Mouse (Mus musculus): ENCODE results near the gene Hip1r.

Gene Hip1r

GRCm38 (mm10) chr5:123997211-123997751 lies 23.9 kb downstream of the Hip1r start:
- DNase-seq (ENCODE audit: low spot score): no peak

- no peak for DNase-seq (ENCODE audit: low spot score)
Measured at GRCm38 (mm10) chr5:123997811-123998210, 24.4 kb downstream of the Hip1r start.

DNA sequence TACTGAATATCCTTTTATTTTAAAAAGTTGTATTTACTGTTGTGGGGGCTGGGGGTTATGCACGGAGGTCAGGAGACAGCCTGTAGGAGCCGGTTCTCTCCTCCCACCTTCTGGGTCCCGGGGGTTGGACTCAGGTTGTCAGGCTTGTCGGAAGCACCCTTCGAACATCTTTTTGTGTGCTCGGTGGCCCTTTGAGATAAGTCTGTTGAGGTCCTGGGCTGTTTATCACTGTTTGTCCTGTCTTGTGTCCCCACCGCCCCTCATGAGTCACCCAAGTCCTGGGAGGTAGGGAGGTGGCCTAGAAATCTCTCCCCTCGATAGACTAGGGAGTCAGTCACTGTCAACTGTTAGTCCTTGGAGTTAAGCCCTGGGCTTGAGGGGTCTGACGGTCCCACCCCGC lies 24.9 kb downstream of the Hip1r start:
- no peak for DNase-seq (ENCODE audit: low spot score)

- DNase-seq (ENCODE audit: low spot score): peak; percentile 71
Measured at GRCm38 (mm10) chr5:124000824-124001223, 27.4 kb downstream of the Hip1r start.

DNA sequence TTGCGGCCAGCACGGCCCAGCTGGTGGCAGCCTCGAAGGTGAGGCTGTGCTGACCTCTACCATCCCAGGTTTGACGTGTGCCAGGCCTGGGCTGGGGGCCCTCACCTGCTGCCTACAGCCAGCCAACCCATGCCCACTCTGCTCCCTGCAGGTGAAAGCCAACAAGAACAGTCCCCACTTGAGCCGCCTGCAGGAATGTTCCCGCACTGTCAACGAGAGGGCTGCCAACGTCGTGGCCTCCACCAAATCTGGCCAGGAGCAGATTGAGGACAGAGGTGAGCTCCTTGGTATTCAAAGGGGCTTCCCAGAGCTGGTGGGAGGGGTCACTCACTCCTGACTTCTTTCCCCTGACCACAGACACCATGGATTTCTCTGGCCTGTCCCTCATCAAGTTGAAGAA lies 27.8 kb downstream of the Hip1r start:
- no peak for DNase-seq (ENCODE audit: low spot score)

DNA sequence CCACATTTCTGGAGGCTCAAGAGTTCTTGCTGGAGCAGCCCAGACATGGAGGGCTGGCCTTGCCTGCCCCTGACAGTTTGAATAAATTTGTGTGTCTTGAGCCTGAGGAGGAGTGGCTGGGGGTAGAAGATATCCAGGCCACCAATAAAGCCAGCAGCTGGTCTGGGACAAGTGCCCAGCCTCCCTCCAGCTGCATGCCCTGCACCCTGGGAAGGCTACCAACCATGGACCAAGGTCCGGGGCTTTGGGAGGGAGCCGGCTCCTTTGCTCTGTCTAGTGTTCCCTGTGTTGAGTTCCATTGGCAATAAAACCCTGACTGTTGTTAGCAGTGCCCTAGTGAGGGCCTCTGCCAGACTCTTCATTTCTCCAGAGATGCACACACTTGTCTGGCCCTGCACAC lies 29.4 kb downstream of the Hip1r start:
- DNase-seq (ENCODE audit: low spot score): no peak

DNA sequence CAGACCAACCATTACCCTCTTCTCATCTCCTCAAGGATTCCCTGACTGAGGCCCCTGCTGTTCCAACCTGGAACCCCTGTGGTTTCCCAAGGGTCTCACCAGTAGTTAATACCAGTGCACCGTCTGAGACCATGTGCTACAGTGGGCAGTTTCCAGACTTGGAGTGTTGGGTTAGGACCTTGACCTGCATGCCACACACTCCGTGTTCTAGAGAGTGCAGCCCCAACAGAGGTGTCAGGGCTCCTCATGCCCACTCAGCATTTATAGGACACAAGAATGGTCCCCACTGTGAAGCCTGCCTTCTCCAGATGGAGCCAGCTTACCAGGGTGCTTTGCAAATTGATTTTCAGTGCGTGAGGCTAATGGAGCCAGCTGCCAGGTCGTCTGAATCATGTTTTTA lies 29.9 kb downstream of the Hip1r start:
- DNase-seq (ENCODE audit: low spot score): no peak

GRCm38 (mm10) chr5:124004356-124005150 lies 31.1 kb downstream of the Hip1r start:
- no peak for DNase-seq (ENCODE audit: low spot score)

DNA sequence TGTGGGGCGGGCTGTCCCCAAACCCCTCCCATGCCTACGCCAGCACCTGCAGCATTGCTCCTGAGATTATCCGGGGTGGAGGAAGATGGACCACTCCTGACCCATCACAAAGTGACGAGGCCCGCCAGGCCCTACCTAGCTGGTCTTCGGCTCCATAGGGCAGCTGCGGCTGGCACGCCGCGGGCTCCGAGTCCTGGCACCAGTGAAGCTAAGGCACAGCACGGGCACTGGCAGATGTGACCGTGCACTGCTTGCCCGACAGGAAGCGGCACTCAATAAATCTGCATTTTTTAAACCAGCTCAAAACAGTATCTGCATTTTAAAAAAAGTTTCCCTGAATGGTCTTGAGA lies 31.7 kb downstream of the Hip1r start:
- no peak for DNase-seq (ENCODE audit: low spot score)

GRCm38 (mm10) chr5:124005591-124005990 lies 32.2 kb downstream of the Hip1r start:
- DNase-seq (ENCODE audit: low spot score): no peak

GRCm38 (mm10) chr5:124006082-124006873 lies 32.9 kb downstream of the Hip1r start:
- no peak for DNase-seq (ENCODE audit: low spot score)

GRCm38 (mm10) chr5:124006891-124007491 lies 33.6 kb downstream of the Hip1r start:
- DNase-seq (ENCODE audit: low spot score): no peak

GRCm38 (mm10) chr5:124010077-124010476 lies 36.6 kb downstream of the Hip1r start:
- DNase-seq (ENCODE audit: low spot score): no peak

DNA sequence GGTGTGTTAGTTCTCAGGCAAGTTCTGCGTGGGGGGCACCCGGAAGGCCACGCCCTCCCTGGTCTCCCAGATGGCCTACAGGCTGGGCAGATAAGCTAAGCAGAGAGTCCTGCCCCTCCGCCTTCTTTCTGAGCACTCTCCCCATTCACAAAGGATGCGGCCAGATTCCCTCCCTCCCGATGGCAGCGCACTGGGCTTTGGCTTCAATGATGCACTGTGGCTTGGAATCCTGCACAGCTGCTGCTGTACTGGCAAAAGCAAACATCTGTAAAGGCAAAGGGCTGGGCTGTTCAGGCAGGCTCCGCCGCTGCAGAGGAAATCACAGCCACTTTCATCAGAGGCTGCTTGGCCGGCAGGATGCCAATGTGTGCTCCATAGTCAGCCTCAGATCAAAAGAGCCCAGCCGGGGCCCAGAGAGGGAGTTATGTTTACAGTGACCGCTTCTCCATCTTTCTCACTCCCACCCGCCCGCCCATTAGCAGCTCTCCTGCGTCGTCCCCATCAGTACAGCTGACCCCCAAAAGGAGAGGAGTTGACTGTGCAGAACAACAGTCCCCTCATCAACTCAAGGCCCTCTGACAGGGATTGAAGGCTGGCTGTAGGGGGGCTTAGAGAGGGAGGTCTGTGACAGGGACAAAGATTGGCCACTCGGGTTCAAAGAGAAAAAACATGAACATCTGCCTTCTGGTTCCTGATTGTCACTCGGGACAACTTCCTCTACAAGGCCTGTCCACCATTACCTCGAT lies 37.7 kb downstream of the Hip1r start:
- no peak for DNase-seq (ENCODE audit: low spot score)

GRCm38 (mm10) chr5:124011927-124012326 lies 38.5 kb downstream of the Hip1r start:
- no peak for DNase-seq (ENCODE audit: low spot score)

- no peak for DNase-seq (ENCODE audit: low spot score)
Measured at GRCm38 (mm10) chr5:124012885-124013284, 39.5 kb downstream of the Hip1r start.

- no peak for DNase-seq (ENCODE audit: low spot score)
Measured at GRCm38 (mm10) chr5:124013747-124014146, 40.3 kb downstream of the Hip1r start.

GRCm38 (mm10) chr5:124014180-124014579 lies 40.8 kb downstream of the Hip1r start:
- no peak for DNase-seq (ENCODE audit: low spot score)

- no peak for DNase-seq (ENCODE audit: low spot score)
Measured at GRCm38 (mm10) chr5:124014791-124015251, 41.4 kb downstream of the Hip1r start.

- DNase-seq (ENCODE audit: low spot score): no peak
Measured at GRCm38 (mm10) chr5:124015727-124016126, 42.3 kb downstream of the Hip1r start.

- no peak for DNase-seq (ENCODE audit: low spot score)
Measured at GRCm38 (mm10) chr5:124016291-124016821, 42.9 kb downstream of the Hip1r start.

- no peak for DNase-seq (ENCODE audit: low spot score)
Measured at GRCm38 (mm10) chr5:124017941-124018340, 44.5 kb downstream of the Hip1r start.

Measured in testis, postnatal 14 days (tissue).